Mouse (Mus musculus) cerebellum, adult 9-11 months (tissue): ENCODE measurements around the gene Armh3.
"Not testable (repeated sequence)": the region's sequence is repeated elsewhere in the genome, so short reads cannot be mapped to it uniquely, and the experiment has no call there.

Experiments used
- DNase-seq: peaks from one replicate; pipeline ENCODE4 v3.0.0; 2022

Armh3 gene

GRCm38 (mm10) chr19:45815831-45816405 lies 182.4 kb downstream of the Armh3 start, which contains the start of gene Kcnip2:
Gene Kcnip2 (minus strand): TSS chr19:45816061.
- no peak for DNase-seq

- no peak for DNase-seq
Measured at GRCm38 (mm10) chr19:45815170-45815569, 183.1 kb downstream of the Armh3 start.

GRCm38 (mm10) chr19:45813801-45814200 lies 184.5 kb downstream of the Armh3 start:
- no peak for DNase-seq

GRCm38 (mm10) chr19:45813263-45813662 lies 185.0 kb downstream of the Armh3 start:
- DNase-seq: peak; percentile 76

GRCm38 (mm10) chr19:45812673-45813252 lies 185.5 kb downstream of the Armh3 start:
- DNase-seq: no peak

GRCm38 (mm10) chr19:45812115-45812514 lies 186.2 kb downstream of the Armh3 start:
- DNase-seq: peak; percentile 40

GRCm38 (mm10) chr19:45811028-45811674 lies 187.1 kb downstream of the Armh3 start:
- DNase-seq: no peak

DNA sequence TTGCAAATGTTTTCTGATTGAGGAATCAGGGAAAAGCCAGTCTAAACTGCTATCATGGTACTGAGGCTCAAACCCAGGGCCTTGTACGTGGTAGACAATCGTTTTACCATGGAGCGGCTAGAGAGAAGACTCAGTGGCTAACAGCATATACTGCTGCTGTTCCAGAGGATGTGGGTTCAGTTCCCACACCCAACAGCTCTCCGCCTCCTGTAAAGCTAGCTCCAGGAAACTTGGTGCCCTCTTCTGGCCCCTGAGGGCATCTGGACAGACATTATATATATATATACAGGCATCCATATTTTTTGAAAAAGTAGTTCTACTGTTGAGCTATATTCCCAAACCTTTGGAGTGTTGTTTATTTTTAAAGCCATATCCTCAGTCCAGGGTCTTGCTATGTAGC lies 190.6 kb downstream of the Armh3 start:
- DNase-seq: no peak

GRCm38 (mm10) chr19:45805817-45806216 lies 192.5 kb downstream of the Armh3 start:
- not testable (repeated sequence) for DNase-seq

DNA sequence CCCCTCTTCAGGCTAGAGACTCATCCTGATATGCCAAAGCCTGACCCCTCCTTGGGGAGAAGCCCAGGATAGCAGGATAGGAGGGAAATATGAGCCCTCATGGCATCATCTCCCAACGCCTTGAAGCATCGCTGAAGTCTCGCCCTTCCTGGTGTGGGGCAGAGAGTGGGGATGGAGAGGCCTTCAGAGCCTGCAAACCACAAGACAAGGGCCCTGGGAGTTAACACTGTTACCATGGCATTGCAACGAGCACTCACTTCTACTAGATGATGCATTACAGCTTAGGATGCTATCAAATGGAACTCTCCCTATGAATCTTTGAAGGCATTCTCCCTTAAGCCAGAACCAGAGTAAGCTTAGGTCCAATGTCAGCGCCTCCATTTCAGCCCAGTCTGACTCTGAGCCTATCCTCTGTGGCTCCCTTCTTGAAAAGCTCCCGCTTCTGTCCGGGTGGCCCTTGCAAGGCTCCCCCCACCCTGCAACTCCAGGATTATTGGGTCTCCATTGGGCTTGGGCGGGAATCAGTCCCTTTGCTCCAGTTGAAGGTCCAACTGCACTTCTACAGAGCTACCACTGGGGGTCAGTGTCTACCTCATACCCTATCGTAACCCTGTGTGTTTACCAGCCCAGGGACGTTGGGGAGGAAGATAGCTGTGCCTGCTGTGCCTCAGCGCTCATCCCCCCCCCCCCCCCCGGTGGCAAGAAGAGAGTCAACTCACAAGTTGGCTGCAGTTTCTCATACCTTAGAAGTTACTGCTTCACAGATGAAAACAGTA lies 193.5 kb downstream of the Armh3 start:
- DNase-seq: peak; percentile 33

DNA sequence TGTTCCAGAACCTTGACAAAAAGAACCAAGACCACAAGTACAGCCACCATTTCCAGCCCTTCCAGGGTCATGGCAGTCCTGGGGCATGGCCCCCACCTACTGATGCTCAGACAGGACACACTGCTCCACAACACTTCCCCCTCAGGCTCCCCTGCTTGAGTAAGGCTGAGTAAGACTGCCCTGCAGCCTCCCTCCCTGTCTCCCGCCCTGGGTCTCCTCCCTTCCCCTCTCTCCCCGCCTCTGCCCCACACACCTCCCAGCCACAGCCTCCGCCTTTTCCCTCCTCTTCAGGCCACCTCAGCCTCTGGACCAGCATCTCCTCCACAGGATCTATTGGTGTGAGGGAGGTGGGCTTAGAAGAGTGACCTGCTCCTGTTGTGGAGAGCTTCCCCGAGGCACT lies 194.9 kb downstream of the Armh3 start:
- no peak for DNase-seq

- DNase-seq: no peak
Measured at GRCm38 (mm10) chr19:45802702-45803101, 195.6 kb downstream of the Armh3 start.

GRCm38 (mm10) chr19:45796879-45797278 lies 201.4 kb downstream of the Armh3 start:
- DNase-seq: no peak

GRCm38 (mm10) chr19:45796061-45796556 lies 202.2 kb downstream of the Armh3 start:
- no peak for DNase-seq

DNA sequence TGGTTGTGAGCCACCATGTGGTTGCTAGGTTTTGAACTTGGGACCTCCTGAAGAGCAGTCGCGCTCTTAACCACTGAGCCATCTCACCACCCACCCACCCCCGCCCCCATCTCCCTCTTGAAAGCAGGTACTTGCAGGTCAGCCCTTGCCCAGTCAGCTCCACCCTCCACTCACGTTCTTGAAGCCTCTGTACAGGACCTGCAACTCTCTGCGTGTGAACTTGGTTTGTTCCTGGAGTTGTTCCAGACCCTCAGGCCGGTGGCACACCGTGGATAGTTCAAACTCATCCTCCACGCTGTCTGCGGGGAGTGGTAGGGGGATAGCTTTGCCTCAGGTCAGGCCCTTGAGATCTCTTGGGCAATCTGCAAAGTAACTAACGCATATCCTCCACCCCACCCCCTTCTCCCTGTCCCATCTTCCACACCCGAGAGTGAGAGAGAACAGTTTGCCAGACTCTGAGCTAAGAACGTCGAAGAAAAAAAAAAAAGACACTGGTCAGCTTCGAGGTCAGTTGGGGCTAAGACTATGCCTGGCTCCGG lies 202.8 kb downstream of the Armh3 start:
- DNase-seq: no peak

- no peak for DNase-seq
Measured at GRCm38 (mm10) chr19:45794718-45795117, 203.6 kb downstream of the Armh3 start.

DNA sequence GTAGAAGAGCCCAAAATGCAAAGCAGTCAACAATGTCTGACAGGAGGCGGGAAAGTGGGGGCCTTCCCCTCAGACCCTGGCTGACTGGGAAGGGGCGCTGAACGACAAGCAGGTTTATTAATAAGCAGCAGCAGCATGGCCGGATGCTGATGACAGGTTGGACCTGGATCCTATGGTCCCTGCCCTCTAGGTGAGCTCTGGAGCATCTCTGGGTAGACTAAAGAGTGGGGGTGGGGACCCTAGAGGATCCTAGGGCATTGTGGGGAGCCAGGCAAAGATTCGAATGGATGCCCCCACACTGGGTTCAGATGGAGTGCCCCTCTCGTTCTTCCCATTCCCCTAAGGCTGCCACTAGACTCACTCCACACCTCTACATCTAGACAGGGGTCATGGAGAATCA lies 205.9 kb downstream of the Armh3 start:
- no peak for DNase-seq

- DNase-seq: no peak
Measured at GRCm38 (mm10) chr19:45789888-45790874, 208.1 kb downstream of the Armh3 start.

DNA sequence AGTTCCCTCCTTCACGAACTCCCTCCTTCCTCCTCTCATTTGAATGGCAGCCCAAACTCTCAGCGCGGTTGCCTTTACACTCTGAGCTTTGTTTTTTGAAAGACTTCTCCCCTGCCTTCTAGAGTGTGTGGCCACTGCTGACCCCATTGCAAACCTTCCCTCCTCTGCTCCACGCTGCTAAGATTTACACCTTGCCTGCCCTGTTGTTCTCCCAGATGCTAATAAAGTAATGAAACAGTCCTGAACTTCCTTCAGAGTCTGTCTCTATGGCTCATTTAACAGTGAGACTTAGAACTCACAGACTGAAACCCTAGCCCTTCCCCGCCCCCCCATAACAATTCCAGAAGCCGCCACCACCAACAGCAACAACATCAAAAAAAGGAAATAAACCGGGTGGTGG lies 208.9 kb downstream of the Armh3 start:
- DNase-seq: no peak

DNA sequence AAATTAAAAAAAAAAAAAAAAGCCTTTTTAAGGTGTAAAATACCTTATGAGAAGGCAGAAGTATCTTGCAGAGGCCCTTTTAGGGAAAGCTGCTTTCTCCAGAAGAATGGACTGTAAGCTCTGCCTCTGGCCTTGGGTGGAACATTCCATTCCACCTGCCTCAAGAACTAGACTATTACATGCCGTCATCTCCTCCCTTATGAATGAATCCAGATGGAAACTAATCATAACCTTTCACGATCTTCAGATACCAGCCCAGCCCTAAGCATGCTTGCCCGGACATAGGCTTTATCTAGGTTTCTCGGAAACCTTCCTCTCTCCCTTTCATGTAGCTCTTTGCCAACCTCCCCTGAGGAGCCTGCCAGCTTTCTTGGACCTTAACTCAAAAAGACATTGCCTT lies 210.0 kb downstream of the Armh3 start:
- DNase-seq: no peak

GRCm38 (mm10) chr19:45787450-45787849 lies 210.8 kb downstream of the Armh3 start:
- DNase-seq: no peak

DNA sequence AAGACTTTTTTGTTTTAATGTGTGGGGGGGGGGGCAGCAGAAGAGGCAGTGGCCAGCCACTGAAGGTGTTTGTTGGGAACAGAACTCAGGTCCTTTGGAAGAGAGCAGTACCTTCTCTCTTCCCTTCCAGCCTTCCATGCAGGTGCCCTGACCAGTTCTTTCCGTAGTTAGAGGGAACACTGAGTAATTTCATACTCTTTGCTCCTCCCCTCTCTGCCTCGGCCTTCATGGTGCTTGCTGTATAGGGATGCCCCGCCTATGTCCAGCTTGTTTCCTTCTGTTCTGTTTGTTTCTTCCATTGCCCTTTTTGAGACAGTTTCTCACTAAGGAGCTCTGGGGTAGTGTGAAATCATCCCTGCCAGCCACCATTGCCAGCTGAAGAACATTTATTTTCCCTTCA lies 212.8 kb downstream of the Armh3 start:
- no peak for DNase-seq
